Mouse (Mus musculus): ENCODE results near the gene Trdmt1.

DNA sequence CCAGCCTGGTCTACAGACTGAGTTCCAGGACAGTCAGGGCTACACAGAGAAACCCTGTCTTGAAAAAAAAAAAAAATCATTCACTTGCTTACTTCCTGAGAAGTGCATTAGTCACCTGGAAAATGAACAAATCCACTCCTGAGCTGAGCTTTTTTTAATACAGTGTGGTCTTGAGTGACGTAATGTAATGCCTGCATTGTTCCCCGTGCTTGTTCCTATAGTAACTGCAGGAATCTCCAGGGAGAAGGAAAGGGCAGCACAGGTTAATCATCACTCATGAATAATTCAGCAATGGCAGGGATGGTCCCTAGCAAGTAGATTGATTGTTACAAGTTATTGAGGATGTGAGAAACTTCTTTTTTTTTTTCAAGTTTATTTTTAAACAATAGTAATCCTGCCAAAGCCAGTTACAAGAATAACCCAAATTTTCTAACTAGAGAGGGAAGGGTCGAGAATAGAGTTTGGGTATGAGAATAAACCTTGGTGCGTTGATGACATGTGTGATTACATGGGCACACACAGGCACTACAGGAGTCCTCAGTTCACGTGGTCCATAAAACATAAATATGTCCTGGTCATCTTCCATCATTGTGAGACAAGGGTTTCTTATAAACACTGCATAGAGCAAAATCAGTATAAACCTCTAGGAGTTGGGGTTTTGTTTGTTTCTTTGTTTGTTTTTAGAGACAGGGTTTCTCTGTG, 44.0 kb downstream of the Trdmt1 start:
- no peak for TF ChIP-seq CTCF (IDR thresholded peaks at IDR 0.05; ENCODE audit: borderline replicate concordance, insufficient read depth, low read length)
- TF ChIP-seq POLR2A (IDR thresholded peaks at IDR 0.05; ENCODE audit: low read depth, low read length), result no peak

Measured in embryonic fibroblast, embryonic 13.5 days (primary cell).